ENCODE assay signal across 8 mouse cellular contexts in genomic region chr8:109777851-109778250, GRCm38 (mm10). TPM values are rescaled to one million over a fixed set of nuclear protein-coding genes. Genes with fewer than 3 reads are reported as not detected.
DNase-seq lines count a peak whose midpoint lies in the region; ATAC-seq lines count a peak whose summit lies in the region.

No protein-coding gene starts in this region.

- peak overlapping the region; percentile 97 for H3K4me3 ChIP-seq in erythroblast, embryonic 14.5 days (replicated peaks)
- H3K4me3 ChIP-seq in limb, embryonic 13.5 days: peak overlapping the region; percentile 98
- H3K4me3 ChIP-seq in stomach, embryonic 16.5 days (replicated peaks; ENCODE audit: low read length): peak overlapping the region; percentile 97

- no peaks in the 10 kb centered on the region; the same call in 1 of the 2 replicates for H3K36me3 ChIP-seq in erythroblast, embryonic 14.5 days (ENCODE audit: control insufficient read depth)
- no peaks in the 10 kb centered on the region for H3K36me3 ChIP-seq in limb, embryonic 13.5 days
- H3K36me3 ChIP-seq in stomach, embryonic 16.5 days (ENCODE audit: control insufficient read depth, insufficient read depth, low read length): no peaks in the 10 kb centered on the region

- no peaks in the 10 kb centered on the region for H3K9me3 ChIP-seq in erythroblast, embryonic 14.5 days (ENCODE audit: control insufficient read depth, low read length)
- H3K9me3 ChIP-seq in limb, embryonic 13.5 days: no peaks in the 10 kb centered on the region
- H3K9me3 ChIP-seq in stomach, embryonic 16.5 days (replicated peaks; ENCODE audit: control insufficient read depth, low read length): no peaks in the 10 kb centered on the region

- intact Hi-C loops in left cerebral cortex, postnatal 14 days (cut with DNase I): no loop called here

- H3K27me3 ChIP-seq in erythroblast, embryonic 14.5 days (ENCODE audit: control insufficient read depth): peaks cover 33% of the 10 kb centered on the region
- peaks cover 11% of the 10 kb centered on the region for H3K27me3 ChIP-seq in limb, embryonic 13.5 days
- H3K27me3 ChIP-seq in stomach, embryonic 16.5 days (ENCODE audit: control insufficient read depth, insufficient read depth, low read length): no peaks in the 10 kb centered on the region

- H3K27ac ChIP-seq in limb, embryonic 13.5 days: no peak overlapping the region
- H3K27ac ChIP-seq in stomach, embryonic 16.5 days (ENCODE audit: low read length): peak overlapping the region; percentile 97; the same call in 1 of the 2 replicates

- peak; percentile 12 for DNase-seq in retina, embryonic 14.5 days (ENCODE audit: low spot score)
- DNase-seq in retina, postnatal 1 day: no peak
- no peak for DNase-seq in gastrocnemius, postnatal 4 days (ENCODE audit: low spot score in 2 of 2)
- no peak for DNase-seq in left cerebral cortex, postnatal 14 days (ENCODE audit: low spot score in 2 of 2)

- ATAC-seq in erythroblast, adult 5-6 weeks (replicated peaks; ENCODE audit: low FRiP score, poor library complexity, severe bottlenecking): no peak
- no peak for ATAC-seq in limb, embryonic 13.5 days (ENCODE audit: low FRiP score, low read depth)
- ATAC-seq in stomach, embryonic 16.5 days (ENCODE audit: insufficient read depth, low FRiP score): no peak

- H3K9ac ChIP-seq in limb, embryonic 13.5 days: no peak overlapping the region
- H3K9ac ChIP-seq in stomach, embryonic 16.5 days (ENCODE audit: low read length): peak overlapping the region; percentile 61; the same call in 1 of the 2 replicates

- 24% methylated on average over 5 of the region's 5 CpGs for WGBS in limb, embryonic 13.5 days
- WGBS in stomach, embryonic 16.5 days: 20% methylated on average over 5 of the region's 5 CpGs

- H3K4me1 ChIP-seq in erythroblast, embryonic 14.5 days (ENCODE audit: control insufficient read depth): peaks cover 32% of the 10 kb centered on the region
- H3K4me1 ChIP-seq in limb, embryonic 13.5 days: peaks cover 18% of the 10 kb centered on the region
- H3K4me1 ChIP-seq in stomach, embryonic 16.5 days (ENCODE audit: control insufficient read depth, insufficient read depth, low read length): peaks cover 13% of the 10 kb centered on the region

- peak overlapping the region; percentile 95 for H3K4me2 ChIP-seq in limb, embryonic 13.5 days (replicated peaks)
- peak overlapping the region; percentile 52 for H3K4me2 ChIP-seq in stomach, embryonic 16.5 days (ENCODE audit: low read depth, low read length)

RNA-seq across cellular contexts. Expression of gene Ap1g1, which starts 0.5 kb away (rescaled TPM):
- polyA plus RNA-seq in erythroblast, embryonic 14.5 days (2012): 0.16 and 0.26 TPM in 2 replicates
- 35.7 and 85.7 TPM in 2 replicates for total RNA-seq in erythroblast, adult 5-6 weeks (2015; ENCODE audit: low replicate concordance)
- 26.2 and 55.2 TPM in 2 replicates for total RNA-seq in erythroblast, adult 5-6 weeks (2017; ENCODE audit: low replicate concordance)
- 37.4 and 43.0 TPM in 2 replicates for polyA plus RNA-seq in limb, embryonic 13.5 days (2015; fragmentation: Nextera tagmentation; extraction: Ambion mirVana)
- 42.5 and 45.7 TPM in 2 replicates for polyA plus RNA-seq in stomach, embryonic 16.5 days (2015; fragmentation: Nextera tagmentation; extraction: Ambion mirVana)
- 10 to 100 TPM; 46.7 to 51.7 TPM for total RNA-seq in gastrocnemius, postnatal 4 days (2021)
- total RNA-seq in left cerebral cortex, postnatal 14 days (2021): 10 to 100 TPM; 87.0 to 89.6 TPM

RNA-seq across cellular contexts. Expression of gene Atxn1l, which starts 40.3 kb away (rescaled TPM):
- polyA plus RNA-seq in erythroblast, embryonic 14.5 days (2012): 1.3 TPM in 2 replicates
- total RNA-seq in erythroblast, adult 5-6 weeks (2015; ENCODE audit: low replicate concordance): 1.3 and 5.6 TPM in 2 replicates
- 3.5 and 4.3 TPM in 2 replicates for total RNA-seq in erythroblast, adult 5-6 weeks (2017; ENCODE audit: low replicate concordance)
- 6.7 and 11.3 TPM in 2 replicates for polyA plus RNA-seq in limb, embryonic 13.5 days (2015; fragmentation: Nextera tagmentation; extraction: Ambion mirVana)
- 7.5 and 7.7 TPM in 2 replicates for polyA plus RNA-seq in stomach, embryonic 16.5 days (2015; fragmentation: Nextera tagmentation; extraction: Ambion mirVana)
- 10 to 100 TPM; 35.7 to 36.7 TPM for total RNA-seq in gastrocnemius, postnatal 4 days (2021)
- total RNA-seq in left cerebral cortex, postnatal 14 days (2021): 10 to 100 TPM; 41.4 to 41.8 TPM

Comparison
In these comparisons a context has a peak if more than half of its experiments do, and no peak if none do; other contexts are left out.
1. RNA of gene Atxn1l, which starts 40.3 kb away (total RNA-seq): 41.4 to 41.8 TPM in left cerebral cortex, postnatal 14 days and 35.7 to 36.7 TPM in gastrocnemius, postnatal 4 days; 1.3 to 5.6 TPM in erythroblast, adult 5-6 weeks; every median in the first group is over 4 times any median in the second.
2. Peak in every context shown above with its lines, with median percentiles within 50 percentile points of each other: H3K4me3 ChIP-seq.